In genomic region chr16:95506051-95506450, GRCm38 (mm10) we compare ENCODE assay signal across 31 mouse cellular contexts.
"Had no signal": no experiment of that assay in that cellular context is flagged by ENCODE, and none has a peak within 500 bp of the region (broad histone marks: within the 10 kb centered on the region; RNA-seq: fewer than 3 reads in every experiment).

No protein-coding gene starts in this region.

- ATAC-seq: liver, embryonic 12.5 days; liver, postnatal 0 days; lung, postnatal 0 days; midbrain, embryonic 15.5 days; midbrain, embryonic 16.5 days had no signal

- H3K4me3 ChIP-seq: left cerebral cortex, adult 2 months; limb, embryonic 10.5 days; limb, embryonic 12.5 days; limb, embryonic 13.5 days; limb, embryonic 15.5 days; liver, embryonic 12.5 days; liver, embryonic 13.5 days; liver, embryonic 15.5 days; lung, embryonic 15.5 days; megakaryocyte, embryonic 14.5 days; midbrain, embryonic 10.5 days; midbrain, embryonic 12.5 days; midbrain, embryonic 15.5 days; myocyte; neural tube, embryonic 12.5 days had no signal

- H3K27me3 ChIP-seq: limb, embryonic 12.5 days; limb, embryonic 13.5 days; limb, embryonic 15.5 days; liver, embryonic 12.5 days; liver, embryonic 13.5 days; liver, embryonic 15.5 days; lung, embryonic 15.5 days; midbrain, embryonic 12.5 days; midbrain, embryonic 15.5 days; neural tube, embryonic 12.5 days had no signal

- H3K36me3 ChIP-seq: limb, embryonic 10.5 days; limb, embryonic 12.5 days; limb, embryonic 13.5 days; limb, embryonic 15.5 days; liver, embryonic 12.5 days; liver, embryonic 13.5 days; liver, embryonic 15.5 days; lung, embryonic 15.5 days; midbrain, embryonic 10.5 days; midbrain, embryonic 12.5 days; midbrain, embryonic 15.5 days; neural tube, embryonic 12.5 days had no signal

- H3K9me3 ChIP-seq: limb, embryonic 10.5 days; limb, embryonic 12.5 days; limb, embryonic 13.5 days; limb, embryonic 15.5 days; liver, embryonic 12.5 days; liver, embryonic 13.5 days; liver, embryonic 15.5 days; lung, embryonic 15.5 days; megakaryocyte, embryonic 14.5 days; midbrain, embryonic 10.5 days; midbrain, embryonic 12.5 days; midbrain, embryonic 15.5 days; neural tube, embryonic 12.5 days had no signal

- DNase-seq: left cerebral cortex, postnatal 4 days; liver; liver, embryonic 13.5 days; liver, postnatal 0 days; lung, adult 18-20 months; lung, adult 2 months; lung, embryonic 14.5 days; lung, postnatal 10 days; lung, postnatal 14 days; lung, postnatal 36 days; lung, postnatal 4 days; midbrain, embryonic 14.5 days had no signal

- H3K27ac ChIP-seq: left cerebral cortex, adult 2 months; limb, embryonic 10.5 days; limb, embryonic 12.5 days; limb, embryonic 13.5 days; limb, embryonic 15.5 days; liver, embryonic 12.5 days; liver, embryonic 13.5 days; liver, embryonic 14.5 days; liver, embryonic 15.5 days; lung, embryonic 15.5 days; macrophage; midbrain, embryonic 10.5 days; midbrain, embryonic 12.5 days; midbrain, embryonic 15.5 days; neural tube, embryonic 12.5 days had no signal

- H3K4me2 ChIP-seq: limb, embryonic 12.5 days; limb, embryonic 13.5 days; limb, embryonic 15.5 days; liver, embryonic 11.5 days; liver, embryonic 12.5 days; liver, embryonic 13.5 days; liver, embryonic 15.5 days; lung, embryonic 14.5 days; lung, embryonic 15.5 days; midbrain, embryonic 12.5 days; midbrain, embryonic 15.5 days; neural tube, embryonic 12.5 days had no signal

- H3K9ac ChIP-seq: limb, embryonic 12.5 days; limb, embryonic 13.5 days; limb, embryonic 15.5 days; liver, embryonic 12.5 days; liver, embryonic 13.5 days; liver, embryonic 14.5 days; liver, embryonic 15.5 days; liver, postnatal 0 days; lung, embryonic 14.5 days; lung, embryonic 15.5 days; midbrain, embryonic 12.5 days; midbrain, embryonic 15.5 days; neural tube, embryonic 12.5 days had no signal

- H3K4me1 ChIP-seq: liver, embryonic 12.5 days; liver, embryonic 13.5 days; liver, embryonic 15.5 days; lung, embryonic 15.5 days; midbrain, embryonic 10.5 days; midbrain, embryonic 12.5 days; midbrain, embryonic 15.5 days; neural tube, embryonic 12.5 days had no signal
